Mouse (Mus musculus) kidney, postnatal 4 days (tissue): ENCODE measurements at regions not wholly inside any gene's neighbourhood (a gene's known extent, or its start where the extent isn't known, plus 50 kb on each side); places are given as distances from the start of the nearest gene placed in this dataset.
A peak's percentile ranks its signal among the peaks of the same experiment; 100 is the strongest.

Experiments
- DNase-seq, 2 experiments: peaks; one replicate each; pipeline ENCODE4 v3.0.0; 2021; ENCODE audit warnings: mixed read lengths in 2 of 2

DNA sequence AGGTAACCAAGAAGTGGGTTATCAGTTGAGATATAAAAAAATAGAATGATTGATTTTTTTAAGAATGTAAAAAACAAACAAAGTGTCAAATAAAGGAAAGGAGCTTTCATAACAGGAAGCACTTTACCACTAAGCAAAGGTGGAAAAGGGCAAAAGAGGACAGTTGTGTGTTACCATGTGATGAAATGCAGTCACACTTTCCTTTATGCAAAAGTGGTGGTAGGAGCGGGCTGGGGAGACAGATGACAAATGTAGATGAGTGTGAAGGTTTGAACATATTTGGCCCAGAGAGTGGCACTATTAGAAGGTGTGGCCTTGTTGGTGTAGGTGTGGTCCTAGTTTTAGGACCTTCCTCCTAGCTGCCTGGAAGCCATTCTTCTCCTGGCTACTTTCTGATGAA is 222.6 kb upstream of the Adamts5 start:
- no peak for DNase-seq

DNA sequence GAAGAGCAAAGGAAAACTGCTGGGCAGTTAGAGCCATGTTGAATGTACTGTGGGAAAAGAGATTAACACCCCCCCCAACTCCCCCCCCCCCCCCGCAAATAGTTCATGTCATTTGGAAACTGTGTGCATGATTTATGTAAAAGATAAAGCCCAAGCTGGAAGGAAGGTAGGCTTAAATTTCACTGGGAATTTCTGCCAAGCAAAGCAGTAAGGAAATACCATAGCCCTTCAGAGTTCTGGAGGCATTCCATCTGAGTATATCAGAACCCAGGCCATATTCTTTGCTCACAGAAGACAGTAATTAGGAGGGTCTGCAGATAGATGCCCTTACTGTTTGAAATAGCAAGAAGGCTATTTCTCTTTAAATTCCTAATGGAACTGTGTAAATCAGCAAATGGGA is 221.3 kb upstream of the Adamts5 start:
- DNase-seq: no peak

DNA sequence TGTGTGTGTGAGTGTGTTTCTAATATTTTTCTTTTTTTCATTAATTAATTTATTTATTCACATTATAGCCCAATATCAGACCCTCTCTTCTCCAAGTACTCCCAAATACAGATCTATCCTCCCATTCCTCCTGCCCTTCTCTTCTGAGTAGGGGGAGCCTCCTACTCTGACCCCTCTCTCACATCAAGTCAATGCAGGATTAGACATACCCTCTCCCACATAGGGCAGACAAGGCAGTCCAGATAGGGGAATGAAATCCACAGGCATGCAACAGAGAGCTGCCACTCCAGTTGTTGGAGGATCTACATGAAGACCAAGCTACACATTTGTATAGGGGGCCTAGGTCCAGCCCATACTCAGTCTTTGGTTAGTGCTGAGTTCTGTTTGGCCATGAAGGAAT is 216.3 kb upstream of the Adamts5 start:
- no peak for DNase-seq

DNA sequence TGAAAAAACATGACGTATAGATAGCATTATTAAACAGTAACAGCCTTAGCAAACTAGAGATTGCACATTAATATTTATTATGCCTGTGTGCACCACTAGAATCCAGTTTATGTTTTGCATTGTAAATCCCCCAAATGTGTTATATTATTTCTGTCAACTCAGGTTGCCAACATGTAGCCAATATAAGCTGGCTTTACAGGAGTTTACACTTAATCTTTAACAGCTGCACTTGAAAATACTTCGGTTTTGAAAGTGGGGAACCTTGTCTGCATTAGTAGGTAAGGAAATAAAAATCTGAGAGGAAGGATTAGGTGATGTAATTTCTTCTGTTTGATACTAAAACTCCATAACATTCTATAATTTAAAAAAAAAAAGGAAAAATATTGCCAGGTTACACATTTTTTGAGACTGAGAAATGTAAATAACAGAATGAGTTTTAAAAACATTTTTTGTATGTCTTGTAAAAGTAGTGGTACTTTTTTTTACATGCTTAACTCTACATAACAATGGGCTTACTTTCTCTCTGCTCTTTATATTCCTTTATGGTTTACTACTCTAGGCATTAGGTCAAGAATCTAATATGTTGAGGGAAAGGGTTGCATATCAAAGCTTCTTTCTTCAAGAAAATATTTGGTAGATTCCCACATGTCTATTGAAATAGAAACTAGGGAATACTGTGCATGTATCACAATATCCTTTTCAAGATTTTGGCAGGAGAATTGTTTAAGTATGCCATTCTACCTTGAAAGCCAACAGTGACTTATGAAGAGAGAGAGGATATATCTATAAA is 214.2 kb upstream of the Adamts5 start:
- DNase-seq: no peak

DNA sequence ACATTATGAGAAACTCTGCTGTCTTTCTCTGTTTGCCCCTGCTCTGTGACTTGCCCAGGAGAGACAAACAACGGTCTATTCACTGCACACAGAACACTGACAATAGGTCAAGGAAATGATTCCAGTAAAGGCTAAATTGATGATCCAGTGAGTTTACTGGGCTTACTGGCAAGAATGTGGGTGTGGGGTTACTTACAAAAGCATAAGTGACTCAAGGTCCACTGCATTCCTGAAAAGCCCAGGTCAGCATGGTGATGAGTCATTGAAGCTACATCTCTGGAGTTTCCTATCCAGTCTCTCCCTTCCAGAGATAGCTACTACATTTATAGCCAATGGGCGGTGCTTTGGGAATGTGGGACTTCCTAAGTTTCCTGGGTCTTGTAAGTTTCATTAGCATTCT is 192.8 kb upstream of the Adamts5 start:
- no peak for DNase-seq

DNA sequence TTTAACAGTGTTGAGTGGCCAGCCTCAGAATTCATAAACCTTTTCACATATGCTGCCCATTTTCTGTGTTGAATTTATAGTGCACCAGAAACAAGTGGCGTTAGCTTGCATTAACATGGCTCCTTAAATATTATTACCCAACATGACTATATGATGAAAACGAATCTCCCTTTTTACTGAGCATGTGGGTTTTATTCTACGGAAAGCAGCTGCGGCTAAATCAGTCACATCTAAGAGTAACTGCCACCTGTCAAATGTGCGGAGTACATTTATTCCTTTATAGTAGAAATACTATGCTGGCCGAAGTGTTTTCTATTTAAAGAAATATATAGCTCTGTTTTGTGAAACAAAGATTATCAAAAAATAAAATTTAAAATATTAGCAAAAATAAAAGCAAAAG is 188.5 kb upstream of the Adamts5 start:
- no peak for DNase-seq

DNA sequence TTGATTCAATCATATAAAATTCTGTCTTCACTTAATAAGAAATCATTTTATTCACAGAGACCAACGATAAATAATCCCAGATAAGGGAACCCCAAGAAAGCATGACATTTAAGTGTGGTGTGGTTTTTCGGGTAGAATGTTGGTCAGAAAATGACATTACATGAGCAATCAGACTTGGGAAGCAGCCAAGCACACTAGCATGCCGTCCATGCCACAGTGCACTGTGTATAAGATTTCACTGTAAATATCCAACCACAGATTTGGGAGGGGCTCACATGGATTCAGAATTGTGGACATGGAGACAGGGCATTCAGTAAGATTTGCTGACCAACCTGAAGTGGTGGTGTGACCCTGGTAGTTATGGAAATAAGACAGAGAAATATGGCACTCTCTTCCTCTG is 185.8 kb upstream of the Adamts5 start:
- no peak for DNase-seq

DNA sequence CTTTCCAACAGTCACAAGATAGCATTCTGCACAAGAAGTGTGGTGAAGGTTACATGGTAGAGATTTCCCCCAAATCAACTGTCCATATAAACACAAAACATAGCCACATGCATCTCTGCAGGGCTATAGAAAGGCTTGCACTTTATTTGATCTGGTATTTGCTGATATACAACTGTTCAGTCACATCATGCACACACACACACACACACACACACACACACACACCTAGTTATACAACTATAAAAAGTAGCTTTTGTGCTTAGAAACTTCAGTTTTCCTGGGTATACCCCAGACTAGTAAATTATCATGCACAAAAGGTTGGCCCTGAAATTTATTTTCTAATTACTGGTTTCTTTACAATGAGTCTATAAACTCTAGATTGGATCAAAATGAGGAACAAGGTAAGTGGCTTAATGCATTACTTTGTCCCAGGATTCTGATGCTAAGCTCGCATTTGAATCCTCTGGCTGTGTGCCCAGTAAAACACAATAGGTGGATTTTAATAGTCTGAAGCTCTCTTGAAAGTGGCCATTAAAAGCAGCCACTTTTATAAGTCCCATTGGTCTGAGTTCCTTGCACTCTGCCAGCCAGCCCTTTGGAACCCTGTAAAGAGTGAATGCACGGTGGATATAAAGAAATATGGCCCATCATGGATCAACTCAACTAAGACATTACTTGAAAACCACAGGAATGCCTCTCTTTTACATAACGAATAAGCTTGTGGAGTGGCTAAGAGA is 166.2 kb upstream of the Adamts5 start:
- peak in 1 of 2 experiments; percentile 2 for DNase-seq

DNA sequence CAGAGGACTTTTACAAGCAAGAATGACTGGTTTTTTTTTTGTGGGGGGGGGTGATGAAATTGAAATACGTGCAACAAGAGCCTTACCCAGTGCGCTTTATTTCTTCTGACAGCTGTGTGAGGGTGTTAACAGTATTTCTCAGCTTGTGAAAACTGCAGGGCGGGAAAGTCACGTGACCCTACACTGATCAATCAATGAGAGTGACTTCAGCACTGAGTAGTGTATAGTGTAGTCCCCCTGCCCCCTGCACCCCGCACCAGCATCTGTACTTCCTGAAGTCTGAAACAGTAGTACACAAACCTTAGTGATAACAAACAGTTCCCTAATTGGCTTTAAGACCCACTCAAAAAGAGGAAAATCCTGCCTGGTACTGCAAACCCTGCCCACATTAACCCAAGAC is 158.5 kb upstream of the Adamts5 start:
- DNase-seq: no peak

DNA sequence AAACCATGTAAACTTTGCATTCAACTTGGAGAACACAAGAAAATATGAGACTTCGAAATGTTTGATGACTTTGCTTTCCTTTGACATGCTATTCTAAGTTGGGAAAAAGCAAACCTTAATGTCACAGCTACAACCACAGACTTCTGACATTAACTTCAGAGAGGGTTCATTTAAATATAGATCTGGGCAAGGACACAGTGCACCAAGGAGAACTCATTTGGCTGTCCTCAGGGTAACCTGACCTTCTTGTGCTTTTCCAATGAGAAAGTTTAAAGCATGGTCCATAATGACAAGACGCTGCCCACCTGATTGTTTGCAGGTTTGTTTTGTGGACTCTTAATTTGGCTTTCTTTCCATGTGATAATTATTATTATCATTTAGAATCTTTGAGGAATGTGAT is 143.1 kb upstream of the Adamts5 start:
- DNase-seq: no peak

DNA sequence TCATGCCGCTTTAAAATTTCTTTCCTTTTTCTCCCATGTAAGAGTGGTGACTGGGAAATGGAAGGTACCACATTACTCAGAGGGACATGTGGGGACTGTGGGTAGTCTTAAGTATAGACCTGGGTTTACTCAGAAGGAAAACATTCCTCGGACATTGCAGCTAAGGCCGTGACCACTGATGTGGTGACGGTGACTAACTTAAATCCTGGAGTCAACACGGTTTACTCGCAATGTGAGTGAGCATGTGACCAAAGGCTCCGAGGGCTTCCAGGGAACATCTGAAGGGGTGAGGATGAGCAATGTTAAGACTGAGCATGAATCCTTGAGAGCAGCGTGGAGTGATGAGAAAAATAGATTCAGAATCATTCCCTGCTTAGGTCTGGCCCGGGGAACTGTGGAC is 133.1 kb upstream of the Adamts5 start:
- DNase-seq: no peak

DNA sequence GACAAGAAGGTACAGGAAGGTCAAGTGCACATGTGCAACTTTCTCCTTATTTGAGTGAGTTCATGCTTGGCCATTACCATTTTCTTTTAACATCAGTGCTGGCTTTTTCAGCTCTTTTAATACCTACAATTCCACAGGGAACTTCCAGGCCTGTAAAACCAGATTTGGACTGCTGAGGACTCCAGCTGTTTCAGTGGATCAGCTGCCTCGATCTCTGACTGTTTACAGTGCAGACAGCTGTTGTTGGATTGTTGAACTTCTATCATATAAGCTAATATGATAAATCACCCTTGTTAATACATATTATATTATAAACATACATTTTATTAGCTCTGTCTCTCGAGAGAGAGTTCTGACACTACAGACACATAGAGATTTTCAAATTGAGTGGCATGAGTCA is 126.1 kb upstream of the Adamts5 start:
- no peak for DNase-seq

DNA sequence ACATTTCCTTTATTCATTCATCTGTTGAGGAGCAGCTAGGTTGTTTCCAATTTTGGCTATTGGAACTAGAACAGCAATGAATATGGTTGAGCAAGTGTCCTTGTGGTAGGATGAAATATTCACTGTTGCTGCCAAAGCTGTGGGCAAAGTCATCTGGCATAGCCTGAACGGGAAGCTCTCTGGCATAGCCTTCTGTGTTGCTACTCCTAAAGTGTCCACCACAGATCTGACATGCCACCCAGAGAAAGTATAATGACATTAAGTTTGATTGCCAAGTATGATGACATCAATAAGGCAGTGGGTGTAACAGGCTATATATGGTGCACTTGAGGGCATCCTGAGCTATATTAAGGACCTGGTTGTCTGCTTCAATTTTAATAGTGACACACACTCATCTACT is 113.7 kb upstream of the Adamts5 start:
- DNase-seq: no peak

DNA sequence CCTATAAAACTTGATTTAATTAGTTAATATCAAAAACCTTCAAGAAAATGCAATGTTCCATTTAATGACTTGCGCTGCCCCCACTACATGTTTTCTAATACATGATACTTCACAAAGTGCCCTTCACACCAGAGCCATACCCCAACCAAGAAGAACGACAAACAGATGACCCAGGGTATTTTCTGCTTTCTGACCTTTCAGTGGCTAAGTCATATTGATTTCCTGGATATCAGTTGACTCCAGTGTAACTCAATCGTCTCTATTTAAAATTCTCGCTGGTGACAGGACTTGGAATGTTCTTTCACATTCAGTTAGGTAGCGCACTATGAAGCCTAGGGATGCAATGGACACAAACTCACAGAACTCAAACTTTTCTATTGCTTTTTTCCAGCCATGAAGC is 109.4 kb upstream of the Adamts5 start:
- DNase-seq: no peak

DNA sequence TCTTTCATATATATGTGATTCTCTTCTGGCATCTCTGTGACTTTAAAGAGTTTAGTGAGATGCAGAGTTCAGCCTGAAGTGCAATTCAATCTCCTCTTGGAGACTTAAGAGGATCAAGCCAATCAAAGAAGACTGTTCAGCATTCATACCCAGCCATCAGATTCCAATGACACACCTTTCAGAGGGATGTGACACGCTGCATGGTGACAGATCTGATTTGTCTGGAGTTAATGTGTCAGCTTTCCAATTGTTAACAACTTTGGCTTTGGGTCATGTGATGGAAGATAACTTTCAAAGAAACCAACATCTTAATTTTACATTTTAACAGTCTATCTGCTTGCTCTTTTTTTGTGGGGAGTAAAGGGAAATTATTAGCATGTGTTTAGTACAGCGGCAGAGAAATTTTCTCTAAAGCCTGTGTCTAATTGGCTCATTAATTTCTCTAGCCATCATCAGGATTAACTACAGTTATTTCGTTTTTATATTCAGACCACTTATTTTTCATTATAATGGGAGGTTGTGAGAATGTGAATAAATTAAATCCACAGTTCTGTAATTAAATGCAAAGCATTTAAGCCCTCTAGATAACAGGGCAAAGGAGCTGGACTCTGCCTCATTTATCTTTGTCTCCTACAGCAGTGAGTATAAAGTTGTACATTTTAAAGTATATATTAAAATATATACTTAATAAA is 108.2 kb upstream of the Adamts5 start:
- no peak for DNase-seq

DNA sequence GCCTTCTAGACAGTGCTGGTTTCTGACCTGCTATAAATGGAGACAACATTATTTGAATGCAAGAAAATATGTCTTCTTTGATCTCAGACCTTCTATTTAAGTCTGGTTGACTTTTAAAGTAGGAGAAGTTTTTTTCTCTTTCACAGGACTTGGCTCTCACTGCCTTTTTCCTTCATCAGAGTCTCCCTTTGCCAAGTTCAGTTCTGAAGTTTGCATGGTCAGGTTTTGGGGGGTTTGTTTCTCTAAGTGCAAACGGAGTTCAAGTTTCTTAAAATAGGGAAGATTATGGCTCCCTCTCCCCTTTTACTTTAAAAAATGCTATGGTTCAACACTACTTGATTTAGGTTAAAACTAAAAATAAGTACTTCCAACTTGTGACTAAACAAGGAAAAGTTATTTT is 106.2 kb upstream of the Adamts5 start:
- no peak for DNase-seq

DNA sequence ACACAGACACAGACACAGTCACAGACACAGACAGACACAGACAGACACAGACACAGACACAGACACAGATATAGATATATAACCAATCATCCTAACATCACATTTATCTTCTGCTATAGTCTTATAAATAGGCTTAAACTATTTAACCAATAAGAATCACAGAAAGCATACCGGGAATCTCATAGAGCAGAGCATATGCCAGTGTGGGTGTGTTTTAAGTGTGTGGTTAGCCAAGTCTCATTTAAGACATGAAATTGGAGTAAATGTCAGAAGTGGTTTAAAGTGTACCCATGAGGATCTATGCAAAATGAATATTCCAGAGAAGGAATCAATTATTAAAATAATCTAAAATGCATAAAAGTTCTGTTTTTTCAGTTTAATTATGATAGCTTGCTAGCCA is 99.2 kb upstream of the Adamts5 start:
- no peak for DNase-seq

DNA sequence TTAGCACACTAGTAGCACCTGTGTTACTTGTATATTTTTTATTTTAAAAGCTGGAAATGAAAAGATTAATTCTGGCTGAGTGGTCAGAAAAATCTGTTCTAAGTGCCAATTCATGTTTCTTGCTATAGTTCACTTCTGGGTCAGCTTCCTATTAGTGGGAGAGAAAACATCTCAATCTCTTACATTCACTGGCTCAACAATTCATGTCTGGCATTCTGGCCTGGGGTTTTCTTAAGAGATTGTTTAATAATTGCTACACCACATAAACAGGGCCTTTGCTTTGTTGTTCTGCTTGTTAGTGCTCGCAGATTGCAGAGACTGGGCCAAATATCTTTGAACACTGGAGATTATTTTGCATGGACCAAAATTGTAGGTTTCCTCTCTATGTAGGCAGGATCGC is 84.2 kb upstream of the Adamts5 start:
- no peak for DNase-seq

DNA sequence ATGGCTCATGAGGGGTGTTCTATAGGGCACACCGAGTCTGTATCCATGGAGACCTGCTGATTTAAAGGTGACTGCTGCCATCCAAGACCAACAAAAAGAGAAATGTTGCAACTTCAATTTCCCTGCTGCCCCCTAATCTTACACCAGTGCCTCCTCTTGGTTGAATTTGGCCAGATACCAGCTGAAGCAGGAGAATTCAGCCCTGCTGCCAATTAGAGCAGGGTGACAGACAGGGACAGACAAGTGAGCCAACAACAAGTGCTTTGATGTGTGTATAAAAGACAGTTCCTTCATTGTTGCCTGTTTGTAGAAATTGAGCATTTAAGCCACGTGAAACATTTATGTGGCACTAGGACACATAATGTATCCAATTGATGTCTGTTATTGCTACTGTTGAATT is 75.5 kb upstream of the Adamts5 start:
- no peak for DNase-seq

DNA sequence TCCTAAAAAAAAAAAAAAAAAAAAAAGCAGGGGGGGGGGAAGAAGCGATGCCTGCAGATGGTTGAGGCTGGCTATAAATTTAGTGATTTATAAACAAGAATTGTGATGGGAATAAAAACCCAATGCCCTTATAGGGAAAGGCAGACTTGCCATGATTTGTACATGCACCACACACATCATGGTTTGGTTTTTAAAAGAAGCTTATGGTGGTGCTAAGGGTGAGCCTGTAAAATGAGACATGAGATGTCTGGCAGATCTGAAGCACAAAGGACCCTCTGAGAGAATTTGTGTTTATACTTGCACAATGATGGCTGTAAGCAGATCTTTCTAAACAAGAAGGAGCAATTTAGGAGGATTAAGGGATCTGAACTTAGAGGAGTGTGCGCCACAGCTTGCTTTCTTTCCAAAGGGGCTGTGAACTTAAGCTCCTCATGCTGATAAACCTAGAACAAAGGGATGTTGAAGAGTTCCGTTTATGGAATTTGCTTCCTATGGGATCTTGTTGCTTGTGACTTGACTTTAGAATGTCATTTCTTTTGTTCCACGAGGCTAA is 65.3 kb upstream of the Adamts5 start:
- no peak for DNase-seq

DNA sequence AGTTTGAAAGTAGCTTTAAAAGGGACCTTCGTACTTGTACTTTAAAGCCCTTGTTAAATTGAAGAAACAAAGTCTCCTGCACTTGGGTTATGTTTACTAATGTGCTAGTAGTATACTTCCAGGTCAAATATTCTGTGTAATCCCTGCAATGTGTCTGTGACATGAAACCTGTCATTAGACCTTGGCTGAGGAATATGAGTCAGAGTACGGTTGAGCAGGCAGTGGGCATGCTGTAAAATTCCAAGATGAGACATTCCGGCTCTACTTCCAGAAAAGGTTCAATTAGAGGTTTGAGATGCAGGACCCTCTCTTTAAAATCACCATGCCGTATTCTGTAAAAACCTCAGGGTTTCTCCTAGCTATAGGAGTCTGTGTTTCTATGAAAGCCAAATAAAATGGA is 64.6 kb upstream of the Adamts5 start:
- no peak for DNase-seq

DNA sequence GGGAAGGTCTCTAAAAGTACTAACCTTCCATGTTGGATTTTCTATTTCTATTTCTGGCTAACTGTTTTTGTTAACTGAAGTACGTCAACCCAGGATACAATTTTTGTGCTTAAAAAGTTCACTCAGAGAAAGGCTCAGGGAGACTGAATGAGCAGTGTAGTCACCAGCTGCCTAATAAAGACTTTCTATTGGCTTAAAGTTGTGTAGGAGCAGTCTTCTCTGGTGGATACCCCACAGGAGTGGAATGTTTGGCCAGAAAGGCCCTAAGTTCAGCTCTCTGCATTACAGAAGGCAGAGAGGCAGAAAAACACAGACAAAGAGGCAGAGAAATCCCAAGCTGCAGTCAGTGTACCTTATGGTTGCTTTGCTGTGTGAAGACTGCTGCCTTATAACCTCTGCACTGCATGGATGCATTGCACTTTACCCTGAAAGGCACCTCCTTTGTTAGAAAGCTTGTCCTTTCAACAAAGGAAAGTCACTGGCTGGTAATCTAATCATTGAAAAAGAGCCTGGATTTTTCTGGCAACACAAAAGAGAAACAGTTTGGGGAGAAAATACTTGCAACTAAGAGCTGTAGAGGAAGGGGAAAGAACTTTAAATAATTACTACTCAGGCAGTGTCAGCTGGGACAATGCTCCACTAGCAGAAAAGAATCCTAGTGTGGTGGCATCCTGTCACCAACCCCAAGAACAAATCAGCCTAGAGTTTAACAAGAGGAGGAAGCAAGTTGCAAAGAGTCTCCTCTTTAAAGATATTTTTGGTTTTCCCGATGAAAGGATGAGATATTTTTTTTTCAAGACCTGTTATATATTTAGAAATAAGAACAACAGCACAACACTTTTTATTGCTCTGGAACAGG is 63.0 kb upstream of the Adamts5 start:
- DNase-seq: peak in 1 of 2 experiments; percentile 3
